Mouse (Mus musculus): Measurements from ENCODE around the gene Arglu1. TPM values are rescaled to one million over a fixed set of nuclear protein-coding genes. Genes with fewer than 3 reads are reported as not detected.

The Arglu1 gene
- polyA plus RNA-seq, 1 experiment from 2014 or later = 142 TPM

DNA sequence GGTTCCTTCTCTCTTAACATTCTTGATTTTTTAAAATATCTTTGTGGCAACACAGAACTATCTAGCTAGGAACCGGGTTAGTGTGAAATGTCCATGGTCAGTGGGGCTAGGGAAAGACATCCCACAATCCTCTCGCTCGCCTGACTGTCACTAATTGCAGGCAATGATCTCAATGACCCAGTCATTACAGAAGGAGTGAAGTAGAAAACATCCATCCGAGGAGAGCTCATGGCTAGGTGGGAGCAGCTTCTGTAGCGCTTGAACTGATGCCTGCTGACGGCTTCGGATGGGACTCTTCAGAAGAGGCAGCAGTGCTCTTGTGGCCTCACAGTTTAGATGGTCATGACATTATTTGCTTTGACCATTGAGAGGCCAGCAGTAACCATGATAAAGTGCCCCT, 58.9 kb downstream of the Arglu1 start:
- WGBS = 85% methylated on average over 7 of the region's 7 CpGs
- no peak overlapping the region for H3K4me3 ChIP-seq
- H3K4me1 ChIP-seq = peaks cover 15% of the 10 kb centered on the region
- no peak overlapping the region for H3K27ac ChIP-seq (replicated peaks)
- no peaks in the 10 kb centered on the region for H3K9me3 ChIP-seq (replicated peaks)
- no peaks in the 10 kb centered on the region for H3K27me3 ChIP-seq (ENCODE audit: low read depth, poor library complexity, severe bottlenecking)
- no peak for DNase-seq (ENCODE audit: low spot score)
- peaks cover 67% of the 10 kb centered on the region for H3K36me3 ChIP-seq

- H3K9me3 ChIP-seq (replicated peaks) = no peaks in the 10 kb centered on the region; the same call in 1 of the 2 replicates
- peaks cover 39% of the 10 kb centered on the region for H3K27me3 ChIP-seq (ENCODE audit: low read depth, poor library complexity, severe bottlenecking)
- H3K27ac ChIP-seq (replicated peaks) = no peak overlapping the region
- H3K4me1 ChIP-seq = peaks cover 36% of the 10 kb centered on the region
- H3K4me3 ChIP-seq = no peak overlapping the region
- H3K36me3 ChIP-seq = peaks cover 61% of the 10 kb centered on the region
- no peak for DNase-seq (ENCODE audit: low spot score)
- 77% methylated on average over 7 of the region's 7 CpGs for WGBS
Observed at GRCm38 (mm10) chr8:8624017-8624416, 66.3 kb downstream of the Arglu1 start.

- WGBS = 79% methylated on average over 8 of the region's 8 CpGs
Observed at GRCm38 (mm10) chr8:8623486-8623885, 66.8 kb downstream of the Arglu1 start.

DNA sequence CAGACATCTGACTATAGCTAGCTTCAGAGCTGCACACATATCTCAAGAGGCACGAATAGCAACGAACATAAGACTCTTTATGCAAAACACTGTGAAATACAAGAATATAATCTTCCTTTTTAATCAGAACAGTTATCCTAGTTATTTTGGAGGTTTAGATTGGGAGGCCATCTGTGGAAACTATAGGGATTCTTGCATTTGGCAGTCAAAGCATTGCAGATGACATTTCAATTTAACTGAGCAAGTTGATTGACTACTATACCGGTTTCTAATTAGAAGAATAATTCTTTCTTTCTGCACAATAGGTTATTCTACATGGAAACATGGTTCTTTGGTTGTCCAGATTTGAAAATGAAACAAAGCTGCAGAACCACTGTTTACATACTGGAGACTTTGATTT, 67.8 kb downstream of the Arglu1 start:
- H3K27ac ChIP-seq (replicated peaks) = no peak overlapping the region
- H3K36me3 ChIP-seq = peaks cover 62% of the 10 kb centered on the region
- H3K27me3 ChIP-seq (ENCODE audit: low read depth, poor library complexity, severe bottlenecking) = peaks cover 52% of the 10 kb centered on the region
- no peak overlapping the region for H3K4me3 ChIP-seq
- no peak for DNase-seq (ENCODE audit: low spot score)
- 95% methylated on average over 3 of the region's 3 CpGs for WGBS
- no peaks in the 10 kb centered on the region; the same call in 1 of the 2 replicates for H3K9me3 ChIP-seq (replicated peaks)
- H3K4me1 ChIP-seq = peaks cover 37% of the 10 kb centered on the region

More at GRCm38 (mm10) chr8:8623486-8623885, 66.8 kb downstream of the Arglu1 start:
- Histone ChIP-seq H3K9me3 (replicated peaks) (no peaks in the 10 kb centered on the region; the same call in 1 of the 2 replicates), H3K27ac (replicated peaks) (no peak overlapping the region), H3K4me3 (no peak overlapping the region), H3K36me3 (peaks cover 66% of the 10 kb centered on the region), H3K27me3 (ENCODE audit: low read depth, poor library complexity, severe bottlenecking) (peaks cover 45% of the 10 kb centered on the region), H3K4me1 (peaks cover 39% of the 10 kb centered on the region)
- no peak for DNase-seq (ENCODE audit: low spot score)

DNA sequence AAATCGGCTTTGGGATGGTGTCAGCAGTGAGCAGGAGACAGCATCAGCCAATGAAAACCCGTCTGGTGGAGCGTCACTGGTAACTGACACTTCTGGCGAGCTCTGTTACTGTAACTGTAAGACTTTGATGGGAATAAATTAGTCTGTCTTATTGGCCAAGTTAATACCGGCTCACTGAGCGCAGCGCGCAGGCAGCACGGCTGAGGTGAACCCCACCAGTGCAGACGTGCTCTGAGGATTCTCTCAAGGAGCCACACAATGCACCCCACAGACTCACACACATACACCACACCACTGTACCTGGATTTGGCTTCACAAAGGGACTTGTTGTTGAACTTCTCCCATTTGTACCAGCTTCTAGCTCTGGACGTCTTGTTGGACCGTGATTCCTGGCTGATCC, 68.3 kb downstream of the Arglu1 start:
- Histone ChIP-seq H3K9me3 (replicated peaks) (no peaks in the 10 kb centered on the region; the same call in 1 of the 2 replicates), H3K27me3 (ENCODE audit: low read depth, poor library complexity, severe bottlenecking) (peaks cover 52% of the 10 kb centered on the region), H3K27ac (replicated peaks) (no peak overlapping the region), H3K4me1 (peaks cover 37% of the 10 kb centered on the region), H3K36me3 (peaks cover 59% of the 10 kb centered on the region), H3K4me3 (no peak overlapping the region)
- WGBS = 95% methylated on average over 12 of the region's 12 CpGs
- no peak for DNase-seq (ENCODE audit: low spot score)

GRCm38 (mm10) chr8:8621236-8621917, 68.9 kb downstream of the Arglu1 start:
- Histone ChIP-seq H3K9me3 (replicated peaks) (no peaks in the 10 kb centered on the region; the same call in 1 of the 2 replicates), H3K36me3 (peaks cover 61% of the 10 kb centered on the region), H3K4me1 (peaks cover 39% of the 10 kb centered on the region), H3K27me3 (ENCODE audit: low read depth, poor library complexity, severe bottlenecking) (peaks cover 52% of the 10 kb centered on the region), H3K27ac (replicated peaks) (no peak overlapping the region), H3K4me3 (no peak overlapping the region)
- DNase-seq (ENCODE audit: low spot score) = no peak
- 89% methylated on average over 16 of the region's 16 CpGs for WGBS

GRCm38 (mm10) chr8:8620536-8620935, 69.8 kb downstream of the Arglu1 start:
- 91% methylated on average over 21 of the region's 21 CpGs for WGBS
- H3K36me3 ChIP-seq = peaks cover 56% of the 10 kb centered on the region
- H3K27me3 ChIP-seq (ENCODE audit: low read depth, poor library complexity, severe bottlenecking) = peaks cover 57% of the 10 kb centered on the region
- H3K4me3 ChIP-seq = no peak overlapping the region
- H3K9me3 ChIP-seq (replicated peaks) = no peaks in the 10 kb centered on the region; the same call in 1 of the 2 replicates
- DNase-seq (ENCODE audit: low spot score) = no peak
- H3K4me1 ChIP-seq = peaks cover 41% of the 10 kb centered on the region
- H3K27ac ChIP-seq (replicated peaks) = peak overlapping the region; percentile 75

GRCm38 (mm10) chr8:8619221-8620194, 70.8 kb downstream of the Arglu1 start:
- Histone ChIP-seq H3K4me1 (peaks cover 39% of the 10 kb centered on the region), H3K9me3 (replicated peaks) (no peaks in the 10 kb centered on the region; the same call in 1 of the 2 replicates), H3K4me3 (peak overlapping the region; percentile 11; the same call in 1 of the 2 replicates), H3K27me3 (ENCODE audit: low read depth, poor library complexity, severe bottlenecking) (peaks cover 59% of the 10 kb centered on the region), H3K36me3 (peaks cover 56% of the 10 kb centered on the region), H3K27ac (replicated peaks) (peak overlapping the region; percentile 75)
- DNase-seq (ENCODE audit: low spot score) = peak; percentile 62
- 28% methylated on average over 19 of the region's 19 CpGs for WGBS

Small RNA genes lying within 50 kb of the gene (microRNA-seq; reads per million reads assigned to microRNA genes)
- 40.7 reads per million, percentile 39 among the genes with 10 or more reads in this experiment for gene Mir7654

Other genes with a start within 250 kb of the Arglu1 start
- gene Efnb2, start 29.3 kb downstream of the Arglu1 start, polyA plus RNA-seq (2016; fragmentation: Nextera tagmentation; extraction: Ambion mirVana) = 14.7 and 15.8 TPM in 2 replicates

All from midbrain, embryonic 10.5 days (tissue).